33 mouse cellular contexts compared by ENCODE assay signal in the genomic region with DNA sequence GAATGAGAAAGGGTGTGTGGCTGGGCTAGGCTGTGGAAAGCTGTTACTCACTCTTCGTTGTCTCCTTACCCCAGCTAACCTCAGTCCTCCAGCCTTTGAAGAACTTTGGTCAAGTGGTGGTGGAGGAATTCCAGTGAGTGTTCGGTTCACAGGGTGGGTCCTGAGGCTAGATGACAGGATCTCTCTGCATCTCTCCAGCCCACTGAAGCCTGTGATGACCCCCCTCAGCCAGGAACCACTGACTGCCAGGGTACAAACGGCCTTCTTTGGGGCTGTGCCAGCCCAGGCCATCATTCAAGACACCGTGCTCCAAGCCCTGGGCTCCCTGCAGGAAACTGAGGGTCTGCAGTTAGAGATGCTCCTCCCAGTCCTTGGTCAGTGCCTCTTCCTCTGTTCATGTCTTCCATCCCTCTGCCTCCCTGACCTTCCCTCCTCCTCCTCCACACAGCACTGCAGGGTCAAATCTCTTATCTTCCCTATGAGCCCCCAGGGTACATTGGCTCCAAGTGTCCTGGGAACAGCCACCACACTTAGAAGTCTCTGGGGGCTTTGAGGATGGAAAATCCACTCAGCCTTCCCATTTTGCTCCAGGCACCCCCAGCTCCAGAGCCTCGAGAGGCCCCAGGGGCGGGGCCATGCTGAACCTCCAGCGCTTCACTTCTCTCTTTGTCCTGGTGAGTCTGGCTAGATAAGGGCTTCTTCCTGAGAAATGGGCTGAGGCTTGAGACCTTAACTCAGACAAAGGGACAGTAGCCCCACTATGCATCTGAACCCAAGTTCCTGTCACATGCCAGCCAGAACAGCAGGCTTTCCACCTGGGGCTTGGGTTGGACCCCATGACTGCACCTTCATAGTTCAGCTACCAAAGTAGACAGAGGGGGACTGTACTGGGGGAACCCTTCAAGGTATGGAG. TPM values are rescaled to one million over a fixed set of nuclear protein-coding genes. Genes with fewer than 3 reads are reported as not detected.
A peak's percentile ranks its signal among the peaks of the same experiment; 100 is the strongest.
DNase-seq lines count a peak whose midpoint lies in the region; ATAC-seq and TF ChIP-seq lines count a peak whose summit lies in the region.
"Had no signal": no experiment of that assay in that cellular context is flagged by ENCODE, and none has a peak within 500 bp of the region (broad histone marks: within the 10 kb centered on the region; RNA-seq: fewer than 3 reads in every experiment).

No protein-coding gene starts in this region.

- peaks cover 23% of the 10 kb centered on the region for H3K36me3 ChIP-seq in heart, embryonic 12.5 days
- H3K36me3 ChIP-seq in liver, embryonic 11.5 days (ENCODE audit: control insufficient read depth, insufficient read depth, low read length): peaks cover 9% of the 10 kb centered on the region; the same call in 1 of the 2 replicates
- H3K36me3 ChIP-seq in liver, postnatal 0 days (replicated peaks; ENCODE audit: insufficient read depth, low read length): peaks cover 25% of the 10 kb centered on the region
- H3K36me3 ChIP-seq in G1E (replicated peaks): peaks cover 49% of the 10 kb centered on the region

- no peak for ATAC-seq in heart, embryonic 12.5 days (ENCODE audit: insufficient number of reproducible peaks, low FRiP score)
- 0 out of 2 replicates have a peak, but pooled peaks have one; percentile 41 for ATAC-seq in liver, embryonic 11.5 days (replicated peaks; ENCODE audit: low FRiP score)
- no peak for ATAC-seq in liver, postnatal 0 days
- peak; percentile 34; the same call in 1 of the 2 replicates for ATAC-seq in G1E (ENCODE audit: extremely low read depth, insufficient number of reproducible peaks, low FRiP score, poor library complexity, severe bottlenecking)
- ATAC-seq: forebrain, embryonic 16.5 days; midbrain, embryonic 13.5 days had no signal

- no peak overlapping the region for H3K4me3 ChIP-seq in heart, embryonic 12.5 days
- no peak overlapping the region for H3K4me3 ChIP-seq in liver, embryonic 11.5 days (ENCODE audit: low read depth, low read length)
- no peak overlapping the region for H3K4me3 ChIP-seq in liver, postnatal 0 days (ENCODE audit: low read depth, low read length)
- no peak overlapping the region for H3K4me3 ChIP-seq in G1E (ENCODE audit: low read depth, low read length)
- H3K4me3 ChIP-seq: forebrain, embryonic 10.5 days; heart, adult 2 months; hindbrain, embryonic 12.5 days; limb, embryonic 13.5 days; liver, embryonic 15.5 days; megakaryocyte, embryonic 14.5 days; midbrain, embryonic 13.5 days had no signal

- 0 out of 2 replicates have a peak, but pooled peaks cover 3% of the 10 kb centered on the region for H3K27me3 ChIP-seq in heart, embryonic 12.5 days (replicated peaks)
- no peaks in the 10 kb centered on the region for H3K27me3 ChIP-seq in liver, embryonic 11.5 days (replicated peaks; ENCODE audit: control insufficient read depth, insufficient read depth, low read length)
- H3K27me3 ChIP-seq in liver, postnatal 0 days (ENCODE audit: insufficient read depth, low read length): no peaks in the 10 kb centered on the region
- H3K27me3 ChIP-seq in G1E (ENCODE audit: insufficient read depth, low read length): peaks cover 11% of the 10 kb centered on the region; the same call in 1 of the 2 replicates
- H3K27me3 ChIP-seq: CH12.LX; hindbrain, embryonic 12.5 days; limb, embryonic 13.5 days; liver, embryonic 15.5 days; midbrain, embryonic 13.5 days had no signal

- DNase-seq in heart, adult 11 months: peak; percentile 94
- DNase-seq in liver, embryonic 11.5 days (ENCODE audit: low spot score): no peak
- no peak for DNase-seq in liver, postnatal 0 days
- DNase-seq in G1E (ENCODE audit: low spot score): peak; percentile 50
- DNase-seq in kidney, postnatal 36 days: peak; percentile 38 to 66
- DNase-seq in right cerebral cortex, postnatal 10 days (ENCODE audit: low spot score in 2 of 2): no peak
- DNase-seq: B cell, adult 2 months; cerebellum, adult 11 months; cerebellum, postnatal 14 days; gastrocnemius, postnatal 25 days; heart, adult 2 months; right cerebral cortex, postnatal 25 days; spleen, adult 18-20 months; thymus, postnatal 25 days had no signal

- TF ChIP-seq CTCF in liver, postnatal 0 days (IDR thresholded peaks at IDR 0.05; ENCODE audit: low read depth): no peak
- no peak for TF ChIP-seq CTCF in G1E (IDR thresholded peaks at IDR 0.05; ENCODE audit: low read depth, low read length)

- H3K27ac ChIP-seq in heart, embryonic 12.5 days (ENCODE audit: poor library complexity, severe bottlenecking): no peak overlapping the region
- H3K27ac ChIP-seq in liver, embryonic 11.5 days (ENCODE audit: low read depth, low read length): no peak overlapping the region
- no peak overlapping the region for H3K27ac ChIP-seq in liver, postnatal 0 days (ENCODE audit: low read depth)
- H3K27ac ChIP-seq: forebrain, embryonic 10.5 days; heart, adult 2 months; hindbrain, embryonic 12.5 days; limb, embryonic 13.5 days; liver, embryonic 15.5 days; midbrain, embryonic 13.5 days had no signal

- no peaks in the 10 kb centered on the region for H3K9me3 ChIP-seq in heart, embryonic 12.5 days (replicated peaks)
- H3K9me3 ChIP-seq in liver, embryonic 11.5 days (ENCODE audit: control insufficient read depth, low read length): no peaks in the 10 kb centered on the region
- no peaks in the 10 kb centered on the region for H3K9me3 ChIP-seq in liver, postnatal 0 days (ENCODE audit: low read length)
- no peaks in the 10 kb centered on the region for H3K9me3 ChIP-seq in G1E (replicated peaks)
- H3K9me3 ChIP-seq: forebrain, embryonic 10.5 days; hindbrain, embryonic 12.5 days; limb, embryonic 13.5 days; liver, embryonic 15.5 days; megakaryocyte, embryonic 14.5 days; midbrain, embryonic 13.5 days had no signal

- TF ChIP-seq EP300 in liver, postnatal 0 days (IDR thresholded peaks at IDR 0.05; ENCODE audit: low read depth): no peak

- WGBS in heart, embryonic 12.5 days: 42% methylated on average over 7 of the region's 7 CpGs
- 38% methylated on average over 7 of the region's 7 CpGs for WGBS in liver, embryonic 11.5 days
- 45% methylated on average over 7 of the region's 7 CpGs for WGBS in liver, postnatal 0 days (ENCODE audit: insufficient replicate concordance)

- H3K9ac ChIP-seq in heart, embryonic 12.5 days: no peak overlapping the region
- H3K9ac ChIP-seq in liver, embryonic 11.5 days (ENCODE audit: low read depth, low read length): no peak overlapping the region
- no peak overlapping the region for H3K9ac ChIP-seq in liver, postnatal 0 days (replicated peaks)
- H3K9ac ChIP-seq: hindbrain, embryonic 12.5 days; limb, embryonic 13.5 days; liver, embryonic 15.5 days; midbrain, embryonic 13.5 days had no signal

- no peak overlapping the region for H3K4me2 ChIP-seq in heart, embryonic 12.5 days
- H3K4me2 ChIP-seq in liver, embryonic 11.5 days: no peak overlapping the region
- H3K4me2 ChIP-seq in liver, postnatal 0 days (ENCODE audit: low read depth, low read length): no peak overlapping the region
- H3K4me2 ChIP-seq: hindbrain, embryonic 12.5 days; limb, embryonic 13.5 days; liver, embryonic 15.5 days; midbrain, embryonic 13.5 days had no signal

- H3K4me1 ChIP-seq in heart, embryonic 12.5 days (replicated peaks): peaks cover 26% of the 10 kb centered on the region
- peaks cover 10% of the 10 kb centered on the region for H3K4me1 ChIP-seq in liver, embryonic 11.5 days (replicated peaks; ENCODE audit: control insufficient read depth, insufficient read depth, low read length)
- peaks cover 7% of the 10 kb centered on the region for H3K4me1 ChIP-seq in liver, postnatal 0 days (ENCODE audit: insufficient read depth)
- peaks cover 58% of the 10 kb centered on the region for H3K4me1 ChIP-seq in G1E (ENCODE audit: insufficient read depth, low read depth, low read length)
- H3K4me1 ChIP-seq: limb, embryonic 13.5 days had no signal

RNA-seq across cellular contexts. Expression of gene Trcg1, which starts 11.9 kb away (rescaled TPM):
- not detected in 2 replicates for polyA plus RNA-seq in heart, embryonic 12.5 days (2016; fragmentation: Nextera tagmentation; extraction: Ambion mirVana)
- not detected in 2 replicates for polyA plus RNA-seq in liver, embryonic 11.5 days (2014; fragmentation: Nextera tagmentation; extraction: Ambion mirVana)
- not detected in 2 replicates for polyA plus RNA-seq in liver, postnatal 0 days (2015; fragmentation: Nextera tagmentation; extraction: Ambion mirVana)
- total RNA-seq in G1E (2014; fragmentation: Nextera tagmentation) (not detected in 2 replicates), G1E (2017) (0.16 TPM in 1 of 2 replicates, not detected in the other)
- not detected in 2 replicates for polyA plus RNA-seq in G1E (2012)
- total RNA-seq: adrenal gland, postnatal 4 days; CH12.LX; gastrocnemius, postnatal 25 days; heart, adult 2 months; heart, postnatal 25 days; layer of hippocampus, adult 8-10 months; left cerebral cortex, adult 18-20 months; left cerebral cortex, postnatal 25 days; monocyte, adult 5-6 weeks had no signal
- polyA plus RNA-seq: embryonic facial prominence, embryonic 11.5 days; forebrain, embryonic 16.5 days; heart, adult 2 months; heart, embryonic 14.5 days; hindbrain, embryonic 12.5 days; limb, embryonic 13.5 days; liver, embryonic 15.5 days; lung, embryonic 16.5 days; midbrain, embryonic 13.5 days; neural tube, embryonic 11.5 days had no signal

RNA-seq across cellular contexts. Expression of gene 1700017B05Rik, which starts 14.1 kb away (rescaled TPM):
- 17.4 and 17.9 TPM in 2 replicates for polyA plus RNA-seq in heart, embryonic 12.5 days (2016; fragmentation: Nextera tagmentation; extraction: Ambion mirVana)
- 27.0 and 29.5 TPM in 2 replicates for polyA plus RNA-seq in liver, embryonic 11.5 days (2014; fragmentation: Nextera tagmentation; extraction: Ambion mirVana)
- polyA plus RNA-seq in liver, postnatal 0 days (2015; fragmentation: Nextera tagmentation; extraction: Ambion mirVana): 10.1 and 10.4 TPM in 2 replicates
- total RNA-seq in G1E (2014; fragmentation: Nextera tagmentation) (88.1 and 99.3 TPM in 2 replicates), G1E (2017) (20.1 and 21.1 TPM in 2 replicates)
- polyA plus RNA-seq in G1E (2012): 154 and 169 TPM in 2 replicates

Comparison
In these comparisons a context has a peak if more than half of its experiments do, and no peak if none do; other contexts are left out.
1. ATAC-seq: peak in liver, embryonic 11.5 days (single experiment) and G1E (single experiment); none in heart, embryonic 12.5 days (single experiment) and liver, postnatal 0 days (single experiment).
2. DNase-seq: peak in heart, adult 11 months (single experiment), G1E (single experiment) and kidney, postnatal 36 days (2 of 2); none in liver, embryonic 11.5 days (single experiment), liver, postnatal 0 days (single experiment) and right cerebral cortex, postnatal 10 days (0 of 2).